In genomic region chr8:122333531-122333930, GRCm38 (mm10) we compare ENCODE assay signal across 27 mouse cellular contexts. TPM values are rescaled to one million over a fixed set of nuclear protein-coding genes. Genes with fewer than 3 reads are reported as not detected.
DNase-seq lines count a peak whose midpoint lies in the region.
"Had no signal": no experiment of that assay in that cellular context is flagged by ENCODE, and none has a peak within 500 bp of the region (broad histone marks: within the 10 kb centered on the region; RNA-seq: fewer than 3 reads in every experiment).

No protein-coding gene starts in this region.

- no peak overlapping the region for H3K4me3 ChIP-seq in heart, embryonic 10.5 days
- H3K4me3 ChIP-seq: forebrain, embryonic 10.5 days; forebrain, embryonic 13.5 days; heart, adult 2 months had no signal

- peaks cover 51% of the 10 kb centered on the region for H3K27me3 ChIP-seq in heart, embryonic 10.5 days (ENCODE audit: insufficient read depth, poor library complexity, severe bottlenecking)
- H3K27me3 ChIP-seq: CH12.LX had no signal

- intact Hi-C loops in heart, postnatal 36 days (cut with DNase I) = loop anchor here (1.0 to 5.0 kb wide), 2 partner anchors 60 to 356 kb away; no protein-coding TSS in a partner anchor

- H3K36me3 ChIP-seq in heart, embryonic 10.5 days = peaks cover 89% of the 10 kb centered on the region

- peaks cover 77% of the 10 kb centered on the region for H3K4me1 ChIP-seq in heart, embryonic 10.5 days

- DNase-seq in cerebellum, adult 9-11 months = peak; percentile 44
- DNase-seq in cerebellum, postnatal 36 days = no peak
- DNase-seq in heart, embryonic 10.5 days (ENCODE audit: low spot score) = no peak
- DNase-seq in heart, postnatal 36 days = no peak
- peak; percentile 1 for DNase-seq in spleen, adult 12 weeks (ENCODE audit: low spot score)
- no peak for DNase-seq in spleen, postnatal 36 days (ENCODE audit: low spot score in 2 of 2)
- no peak for DNase-seq in retina, postnatal 1 day

- WGBS in heart, embryonic 10.5 days = 88% methylated on average over 7 of the region's 7 CpGs

- H3K9me3 ChIP-seq in heart, embryonic 10.5 days = no peaks in the 10 kb centered on the region
- H3K9me3 ChIP-seq: forebrain, embryonic 10.5 days; forebrain, embryonic 13.5 days had no signal

- 0 out of 2 replicates have a peak overlapping the region, but pooled peaks have one; percentile 37 for H3K27ac ChIP-seq in heart, embryonic 10.5 days
- H3K27ac ChIP-seq: forebrain, embryonic 10.5 days; forebrain, embryonic 13.5 days; heart, adult 2 months; hindbrain, embryonic 14.5 days; hindbrain, postnatal 0 days had no signal

RNA-seq across cellular contexts. Expression of gene Trhr2, which starts 27.0 kb away (rescaled TPM):
- polyA plus RNA-seq in heart, embryonic 10.5 days (2016; fragmentation: Nextera tagmentation; extraction: Ambion mirVana) = not detected in 2 replicates
- total RNA-seq in heart, postnatal 36 days (2021) = not detected
- total RNA-seq: adrenal gland, adult 8-10 months; adrenal gland, postnatal 25 days; gastrocnemius, adult 8-10 months; gastrocnemius, postnatal 25 days; heart, adult 2 months; heart, postnatal 4 days had no signal
- polyA plus RNA-seq: activated CD4-positive, CD25-positive, alpha-beta regulatory T cell, adult 4 months; embryonic facial prominence, embryonic 11.5 days; embryonic facial prominence, embryonic 14.5 days; forebrain, embryonic 10.5 days; forebrain, embryonic 13.5 days; gonadal fat pad, adult 2 months; heart, adult 2 months; heart, embryonic 11.5 days; heart, embryonic 14.5 days; heart, postnatal 0 days; hindbrain, embryonic 14.5 days; inflammation-experienced regulatory T-cells, adult 6 months; intestine, embryonic 16.5 days had no signal

RNA-seq across cellular contexts. Expression of gene Zc3h18, which starts 42.9 kb away (rescaled TPM):
- polyA plus RNA-seq in heart, embryonic 10.5 days (2016; fragmentation: Nextera tagmentation; extraction: Ambion mirVana) = 47.4 and 51.0 TPM in 2 replicates
- total RNA-seq in heart, postnatal 36 days (2021) = 10 to 100 TPM; 21.4 to 23.0 TPM

RNA-seq across cellular contexts. Expression of gene Zfpm1, which starts 51.6 kb away (rescaled TPM):
- 5.7 and 12.8 TPM in 2 replicates for polyA plus RNA-seq in heart, embryonic 10.5 days (2016; fragmentation: Nextera tagmentation; extraction: Ambion mirVana)
- total RNA-seq in heart, postnatal 36 days (2021) = 10 to 100 TPM; 23.1 to 30.0 TPM

Comparison
In these comparisons a context has a peak if more than half of its experiments do, and no peak if none do; other contexts are left out.
1. DNase-seq: peak in cerebellum, adult 9-11 months (single experiment) and spleen, adult 12 weeks (single experiment); none in cerebellum, postnatal 36 days (0 of 2), heart, embryonic 10.5 days (single experiment), heart, postnatal 36 days (0 of 2), spleen, postnatal 36 days (0 of 2) and retina, postnatal 1 day (single experiment).